Mouse (Mus musculus) embryonic fibroblast, embryonic 13.5 days (primary cell): ENCODE data around the gene Zfp27.

Source experiments
- CTCF ChIP-seq: IDR thresholded peaks from 2 replicates; pipeline ENCODE4 v1.5.1; 2011; ENCODE audit warnings: mild to moderate bottlenecking, control low read depth, low read length, moderate library complexity, borderline replicate concordance; ENCODE audit not compliant: insufficient read depth
- POLR2A ChIP-seq: IDR thresholded peaks from 2 replicates; pipeline ENCODE4 v1.6.1; 2011; ENCODE audit warnings: low read depth, mild to moderate bottlenecking, control low read depth, low read length, moderate library complexity

GRCm38 (mm10) chr7:29942740-29943139, 36.4 kb upstream of the Zfp27 start:
- no peak for TF ChIP-seq POLR2A
- no peak for TF ChIP-seq CTCF
